Mouse (Mus musculus) gastrocnemius, adult 18-20 months (tissue): ENCODE data around the gene Cage1. TPM values are rescaled to one million over a fixed set of nuclear protein-coding genes. Genes with fewer than 3 reads are reported as not detected.

ENCODE experiments used
- DNase-seq: peaks from one replicate; pipeline ENCODE4 v3.0.0; 2021; ENCODE audit warnings: low spot score
- microRNA-seq: library from miRNA; unstranded; fragments of <30 nt; microRNA quantifications from one replicate; pipeline ENCODE4 v1.2.0, GENCODE M21; 2021
- total RNA-seq, 2 experiments: library from RNA; stranded (reverse); gene quantifications; 2 replicates each; pipeline ENCODE4 v1.2.3; 2021

Gene Cage1
- total RNA-seq, 2 experiments from 2014 or later: 1.2 to 1.3 TPM

GRCm38 (mm10) chr13:37966256-37967051, 70.4 kb downstream of the Cage1 start:
- DNase-seq: no peak

GRCm38 (mm10) chr13:37965126-37965914, 71.5 kb downstream of the Cage1 start:
- no peak for DNase-seq

- no peak for DNase-seq
Measured at GRCm38 (mm10) chr13:37964128-37965087, 72.5 kb downstream of the Cage1 start.

- peak; percentile 85 for DNase-seq
Measured at GRCm38 (mm10) chr13:37963354-37964007, 73.4 kb downstream of the Cage1 start.

GRCm38 (mm10) chr13:37962541-37962940, 74.3 kb downstream of the Cage1 start:
- no peak for DNase-seq

- no peak for DNase-seq
Measured at GRCm38 (mm10) chr13:37959936-37960335, 76.9 kb downstream of the Cage1 start.

GRCm38 (mm10) chr13:37959239-37959907, 77.5 kb downstream of the Cage1 start:
- peak; percentile 57 for DNase-seq

- no peak for DNase-seq
Measured at GRCm38 (mm10) chr13:37958498-37959238, 78.2 kb downstream of the Cage1 start.

Small RNA genes lying within 50 kb of the gene (microRNA-seq; reads per million reads assigned to microRNA genes)
- gene Gm27387: not detected

Other genes starting within 250 kb of the Cage1 start
- 10 to 100 TPM; 66.5 to 68.8 TPM for gene Ssr1, start 42.9 kb downstream of the Cage1 start, total RNA-seq
- 1 to 10 TPM; 6.6 to 8.5 TPM for gene Riok1, start 74 bp downstream of the Cage1 start, total RNA-seq
- gene Dsp, start 114.2 kb upstream of the Cage1 start, total RNA-seq: under 1 TPM in 1 of 2 experiments, not detected in 1; 0.09 TPM
- gene Snrnp48, start 167.9 kb upstream of the Cage1 start, total RNA-seq: 10 to 100 TPM in 1 of 2 experiments, 1 to 10 TPM in 1; 9.8 to 10.5 TPM